Mouse (Mus musculus) kidney, postnatal 4 days (tissue): ENCODE measurements around the gene Dpf1.
A peak's percentile ranks its signal among the peaks of the same experiment; 100 is the strongest.

ENCODE experiments used
- DNase-seq, 2 experiments: peaks; one replicate each; pipeline ENCODE4 v3.0.0; 2021; ENCODE audit warnings: mixed read lengths in 2 of 2

The Dpf1 gene

GRCm38 (mm10) chr7:29341722-29342121 lies 38.0 kb downstream of the Dpf1 start:
- DNase-seq: no peak

GRCm38 (mm10) chr7:29342489-29343092 lies 38.8 kb downstream of the Dpf1 start:
- DNase-seq: no peak

GRCm38 (mm10) chr7:29343746-29344145 lies 40.0 kb downstream of the Dpf1 start:
- no peak for DNase-seq

GRCm38 (mm10) chr7:29345534-29345933 lies 41.8 kb downstream of the Dpf1 start:
- no peak for DNase-seq

GRCm38 (mm10) chr7:29346212-29346611 lies 42.5 kb downstream of the Dpf1 start:
- DNase-seq: no peak

- DNase-seq: no peak
These were observed 46.7 kb downstream of the Dpf1 start for GRCm38 (mm10) chr7:29350489-29350888.

- no peak for DNase-seq
These were observed 48.5 kb downstream of the Dpf1 start for GRCm38 (mm10) chr7:29352246-29352645.

GRCm38 (mm10) chr7:29354161-29354560 lies 50.4 kb downstream of the Dpf1 start:
- DNase-seq: no peak

- no peak for DNase-seq
These were observed 51.7 kb downstream of the Dpf1 start for GRCm38 (mm10) chr7:29355406-29355805.

GRCm38 (mm10) chr7:29361497-29361896 lies 57.7 kb downstream of the Dpf1 start:
- no peak for DNase-seq

- peak; percentile 54 to 56 for DNase-seq
These were observed 60.3 kb downstream of the Dpf1 start for GRCm38 (mm10) chr7:29364052-29364451.

GRCm38 (mm10) chr7:29367166-29368003 lies 63.6 kb downstream of the Dpf1 start:
- DNase-seq: no peak
